Mouse (Mus musculus) spleen, adult 10 weeks (tissue): Measurements from ENCODE around the gene Pou5f1. TPM values are rescaled to one million over a fixed set of nuclear protein-coding genes. Genes with fewer than 3 reads are reported as not detected.

Source experiments
- polyA plus RNA-seq: library from polyadenylated mRNA; stranded (reverse); fragments of 350-450 nt; fragmentation: Illumina TruSeq; extraction: RNeasy Lipid Tissue Mini Kit (QIAGEN cat#74804); gene quantifications from one replicate; pipeline ENCODE4 v1.2.3, GENCODE M21; 2015; ENCODE audit warnings: low replicate concordance; ENCODE audit not compliant: insufficient read depth

Pou5f1 gene
- not detected for polyA plus RNA-seq

DNA sequence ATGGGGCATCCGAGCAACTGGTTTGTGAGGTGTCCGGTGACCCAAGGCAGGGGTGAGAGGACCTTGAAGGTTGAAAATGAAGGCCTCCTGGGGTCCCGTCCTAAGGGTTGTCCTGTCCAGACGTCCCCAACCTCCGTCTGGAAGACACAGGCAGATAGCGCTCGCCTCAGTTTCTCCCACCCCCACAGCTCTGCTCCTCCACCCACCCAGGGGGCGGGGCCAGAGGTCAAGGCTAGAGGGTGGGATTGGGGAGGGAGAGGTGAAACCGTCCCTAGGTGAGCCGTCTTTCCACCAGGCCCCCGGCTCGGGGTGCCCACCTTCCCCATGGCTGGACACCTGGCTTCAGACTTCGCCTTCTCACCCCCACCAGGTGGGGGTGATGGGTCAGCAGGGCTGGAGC is at the start of gene Pou5f1:
Gene Pou5f1, plus strand, starts transcription at position 243 of the 400 bp plus-strand sequence.

GRCm38 (mm10) chr17:35469842-35470751 is 35.7 kb upstream of the Pou5f1 start, which contains the start of gene H2-Q10:
Gene H2-Q10, plus strand, starts transcription at chr17:35470089.

GRCm38 (mm10) chr17:35516652-35517500 is 11.1 kb downstream of the Pou5f1 start, which contains the start of the genes Tcf19 and Cchcr1:
Gene Tcf19, minus strand, starts transcription at chr17:35516824.
Gene Cchcr1, plus strand, starts transcription at chr17:35517100.

GRCm38 (mm10) chr17:35532901-35533300 is 27.1 kb downstream of the Pou5f1 start, which contains the start of gene Psors1c2:
Gene Psors1c2, plus strand, starts transcription at chr17:35533201.

GRCm38 (mm10) chr17:35551881-35552414 is 46.1 kb downstream of the Pou5f1 start, which contains the start of gene Cdsn:
Gene Cdsn, plus strand, starts transcription at chr17:35552128.

Other genes with a start within 250 kb of the Pou5f1 start
- 1,132 TPM for gene H2-D1, start 243.3 kb upstream of the Pou5f1 start, polyA plus RNA-seq
- not detected for gene H2-Q1, start 185.6 kb upstream of the Pou5f1 start, polyA plus RNA-seq
- gene H2-Q2, start 163.8 kb upstream of the Pou5f1 start, polyA plus RNA-seq = 0.76 TPM
- gene H2-Q4, start 126.4 kb upstream of the Pou5f1 start, polyA plus RNA-seq = 233 TPM
- gene H2-Q6, start 81.2 kb upstream of the Pou5f1 start, polyA plus RNA-seq = 354 TPM
- 333 TPM for gene H2-Q7, start 66.9 kb upstream of the Pou5f1 start, polyA plus RNA-seq
- 14.7 TPM for gene H2-Q10, start 35.9 kb upstream of the Pou5f1 start, polyA plus RNA-seq
- gene Tcf19, start 10.8 kb downstream of the Pou5f1 start, polyA plus RNA-seq = 11.4 TPM
- gene Cchcr1, start 11.1 kb downstream of the Pou5f1 start, polyA plus RNA-seq = 4.5 TPM
- gene Psors1c2, start 27.2 kb downstream of the Pou5f1 start, polyA plus RNA-seq = not detected
- gene Cdsn, start 46.1 kb downstream of the Pou5f1 start, polyA plus RNA-seq = not detected
- not detected for gene 2300002M23Rik, start 61.4 kb downstream of the Pou5f1 start, polyA plus RNA-seq
- gene Sfta2, start 95.5 kb downstream of the Pou5f1 start, polyA plus RNA-seq = not detected
- not detected for gene Gm9573, start 120.6 kb downstream of the Pou5f1 start, polyA plus RNA-seq
- gene Mucl3, start 137.7 kb downstream of the Pou5f1 start, polyA plus RNA-seq = not detected
- gene Vars2, start 161.6 kb downstream of the Pou5f1 start, polyA plus RNA-seq = 10.5 TPM
- gene Gtf2h4, start 167.7 kb downstream of the Pou5f1 start, polyA plus RNA-seq = 8.0 TPM
- gene Ddr1, start 198.6 kb downstream of the Pou5f1 start, polyA plus RNA-seq = 5.6 TPM